Mouse (Mus musculus): ENCODE results near the gene Mrpl27. TPM values are rescaled to one million over a fixed set of nuclear protein-coding genes. Genes with fewer than 3 reads are reported as not detected.
"Not testable (repeated sequence)": the region's sequence is repeated elsewhere in the genome, so short reads cannot be mapped to it uniquely, and the experiment has no call there.

The Mrpl27 gene
- total and polyA plus RNA-seq, 3 experiments, result 14.2 to 91.6 (median 78.0) TPM

GRCm38 (mm10) chr11:94665281-94665680, 11.7 kb downstream of the Mrpl27 start:
- DNase-seq, result peak; percentile 30

GRCm38 (mm10) chr11:94674984-94675383, 21.4 kb downstream of the Mrpl27 start:
- DNase-seq, result no peak

DNA sequence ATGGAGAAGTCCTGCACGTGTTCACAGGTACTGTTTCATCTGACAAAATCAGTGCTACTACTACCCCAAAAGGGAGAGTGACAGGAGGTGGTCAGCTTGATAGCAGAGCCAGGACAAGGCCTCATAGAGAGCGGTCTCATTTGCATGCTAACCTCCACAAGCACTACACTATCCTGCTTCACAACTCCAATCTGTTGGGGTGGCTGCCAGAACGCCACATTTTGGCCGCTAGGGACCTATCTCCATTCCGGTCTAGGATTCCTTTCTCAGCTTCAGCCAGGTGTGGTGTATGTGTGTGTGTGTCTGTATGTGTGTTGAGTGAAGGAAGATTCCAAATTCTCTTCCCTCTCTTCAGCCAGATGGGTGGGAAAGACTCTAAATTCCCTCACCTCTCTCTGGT, 21.9 kb downstream of the Mrpl27 start:
- no peak for DNase-seq

DNA sequence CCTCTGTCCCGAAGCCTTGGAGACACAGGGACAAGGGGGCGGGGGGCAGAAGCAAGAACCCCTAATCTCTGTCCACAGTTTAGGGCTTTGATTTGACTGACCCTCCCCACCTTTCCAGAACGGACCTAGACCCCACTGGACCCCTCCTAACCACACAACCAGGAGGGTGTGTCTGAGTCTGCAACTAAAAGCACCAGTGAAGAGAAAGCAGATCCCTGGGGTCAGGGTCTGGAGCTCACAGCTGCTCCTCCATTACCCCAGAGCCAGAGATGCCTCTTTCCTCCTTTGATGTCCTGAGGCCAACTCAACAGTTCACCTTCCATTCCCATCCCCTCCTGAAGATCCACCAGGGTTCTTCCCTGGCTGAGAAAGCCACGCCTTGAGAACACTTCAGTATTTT, 22.7 kb downstream of the Mrpl27 start:
- no peak for DNase-seq

GRCm38 (mm10) chr11:94676754-94677606, 23.4 kb downstream of the Mrpl27 start, which contains the start of gene Xylt2:
TSS of gene Xylt2 (minus strand) at chr11:94677515.
- peak; percentile 97 for DNase-seq

DNA sequence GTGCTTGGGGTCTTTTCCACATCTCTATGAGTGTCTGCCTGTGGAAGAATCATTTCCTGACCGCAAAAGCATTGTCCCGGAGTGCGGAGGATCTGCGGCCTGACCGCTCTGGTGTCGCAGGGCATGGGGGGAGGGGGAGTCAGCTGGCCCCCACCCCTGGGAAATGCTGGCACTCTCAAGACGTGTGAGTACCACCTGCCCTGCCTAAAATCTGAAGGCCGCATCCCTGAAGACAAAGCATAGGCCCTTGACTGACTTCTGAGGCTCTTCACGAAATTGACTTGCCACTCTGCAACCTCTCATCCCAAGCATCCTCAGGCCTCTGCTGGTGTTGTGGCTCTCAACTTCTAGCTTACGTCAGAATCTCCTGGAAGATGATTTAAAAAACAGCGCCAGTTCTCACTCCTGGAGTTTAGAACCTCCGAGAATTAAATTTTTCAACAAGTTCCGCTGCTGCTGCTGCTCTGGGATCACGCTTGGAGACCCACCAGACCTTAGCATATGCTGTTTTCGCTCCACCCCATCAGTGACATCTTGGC, 24.1 kb downstream of the Mrpl27 start:
- no peak for DNase-seq

- no peak for DNase-seq
Measured at GRCm38 (mm10) chr11:94680639-94681038, 27.1 kb downstream of the Mrpl27 start.

GRCm38 (mm10) chr11:94681640-94682039, 28.1 kb downstream of the Mrpl27 start:
- no peak for DNase-seq

DNA sequence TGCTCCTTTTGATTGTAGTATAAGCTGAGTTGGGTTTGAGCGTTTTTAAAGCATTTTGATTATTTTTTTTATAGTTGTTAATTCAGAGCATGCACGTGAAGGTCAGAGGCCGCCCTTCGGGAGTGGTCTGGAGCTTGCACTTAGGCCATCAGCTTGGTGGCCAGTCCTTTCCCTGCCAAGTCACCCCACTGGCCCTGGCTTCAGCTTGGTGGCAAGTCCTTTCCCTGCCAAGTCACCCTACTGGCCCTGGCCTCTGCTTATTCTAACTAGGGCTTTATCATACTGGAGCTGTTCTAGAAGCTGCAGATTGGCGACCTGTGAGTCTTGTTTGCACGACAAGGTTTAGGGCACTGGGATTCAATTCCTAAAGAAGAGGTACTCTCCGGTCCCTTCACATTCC, 28.9 kb downstream of the Mrpl27 start:
- DNase-seq, result no peak

DNA sequence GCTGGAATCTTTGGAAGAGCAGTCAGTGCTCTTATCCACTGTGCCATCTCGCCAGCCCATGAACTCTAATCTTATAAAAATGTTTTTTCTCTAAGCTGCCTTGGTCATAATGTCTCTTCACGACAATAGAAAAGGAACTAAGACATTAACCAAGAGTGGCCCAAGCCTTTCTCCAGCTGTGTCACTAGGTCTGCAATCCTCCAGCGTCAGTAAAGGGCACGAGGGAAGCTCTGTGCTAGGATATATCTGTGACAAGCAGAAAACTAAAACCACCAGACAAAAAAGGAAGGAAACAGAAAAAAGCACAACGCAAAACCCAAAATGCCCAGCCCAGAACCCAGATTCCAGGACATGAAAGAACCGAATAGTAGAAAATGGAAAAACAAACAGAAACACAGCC, 33.6 kb downstream of the Mrpl27 start:
- no peak for DNase-seq

- not testable (repeated sequence) for DNase-seq
Measured at GRCm38 (mm10) chr11:94692502-94692901, 38.9 kb downstream of the Mrpl27 start.

GRCm38 (mm10) chr11:94695508-94695907, 41.9 kb downstream of the Mrpl27 start:
- no peak for DNase-seq

DNA sequence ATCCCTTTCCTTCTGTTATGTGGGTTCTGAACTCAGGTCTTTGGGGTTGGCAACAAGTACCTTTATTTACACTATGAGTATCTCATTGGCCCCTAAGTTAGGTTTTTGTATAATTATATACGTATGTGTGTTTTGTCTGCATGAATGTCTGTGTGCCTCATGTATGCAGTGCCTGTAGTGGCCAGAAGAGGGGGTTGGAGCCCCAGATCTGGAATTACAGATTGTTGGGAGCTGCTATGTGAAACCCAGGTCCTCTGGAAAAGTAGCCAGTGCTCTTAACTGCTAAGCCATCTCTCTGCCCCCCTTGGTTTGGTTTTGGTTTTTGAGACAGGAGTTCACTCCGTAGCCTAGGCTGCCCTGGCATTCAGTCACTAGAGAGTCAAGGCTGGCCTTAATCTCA, 43.6 kb downstream of the Mrpl27 start:
- no peak for DNase-seq

GRCm38 (mm10) chr11:94697703-94698464, 44.3 kb downstream of the Mrpl27 start:
- no peak for DNase-seq

GRCm38 (mm10) chr11:94699399-94699798, 45.8 kb downstream of the Mrpl27 start:
- no peak for DNase-seq

GRCm38 (mm10) chr11:94701401-94702215, 48.0 kb downstream of the Mrpl27 start:
- no peak for DNase-seq

DNA sequence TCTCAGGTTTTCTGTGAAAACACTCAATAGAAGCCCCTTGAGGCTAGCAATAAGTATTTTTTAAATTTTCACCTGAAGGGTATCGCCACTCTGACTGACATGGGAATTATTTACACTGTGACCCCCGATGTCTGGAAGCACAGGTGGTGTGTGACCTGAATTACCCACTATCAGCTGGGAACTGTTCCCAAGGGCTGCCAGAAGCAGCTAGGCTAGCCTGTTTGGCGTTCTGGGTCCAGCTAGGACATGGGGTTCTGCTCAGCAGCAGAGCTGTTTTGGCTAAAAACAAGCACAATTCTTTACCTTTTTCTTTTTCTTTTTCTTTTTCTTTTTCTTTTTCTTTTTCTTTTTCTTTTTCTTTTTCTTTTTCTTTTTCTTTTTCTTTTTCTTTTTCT, 48.6 kb downstream of the Mrpl27 start:
- DNase-seq, result no peak

DNA sequence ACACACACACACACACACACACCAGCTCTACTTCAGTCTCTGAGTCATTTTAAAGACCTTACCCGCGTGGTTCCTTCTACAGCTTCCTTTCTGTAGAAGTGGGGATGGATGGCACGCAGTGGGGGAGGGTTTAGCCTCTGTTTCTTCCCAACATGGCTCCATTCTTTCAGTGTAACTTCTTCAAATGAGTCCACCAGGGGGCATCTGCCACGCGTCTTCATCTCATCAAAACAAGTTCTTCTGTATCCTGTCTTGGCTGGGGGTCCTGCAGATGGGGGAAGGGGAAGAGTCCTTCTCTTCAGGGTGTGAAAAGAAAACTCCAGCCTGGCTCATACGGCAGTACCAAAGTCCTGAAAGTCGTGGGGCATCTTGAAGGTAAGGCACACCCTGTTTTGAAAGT, 50.5 kb downstream of the Mrpl27 start:
- DNase-seq, result no peak

GRCm38 (mm10) chr11:94704472-94704871, 50.9 kb downstream of the Mrpl27 start, which contains the start of gene Gm11541:
TSS of gene Gm11541 (minus strand) at chr11:94704499.
- DNase-seq, result no peak
